Mouse (Mus musculus) inflammation-experienced regulatory T-cells, adult 6 months (primary cell): ENCODE results near the gene Itga11. TPM values are rescaled to one million over a fixed set of nuclear protein-coding genes. Genes with fewer than 3 reads are reported as not detected.
A peak's percentile ranks its signal among the peaks of the same experiment; 100 is the strongest.
"Not testable (repeated sequence)": the region's sequence is repeated elsewhere in the genome, so short reads cannot be mapped to it uniquely, and the experiment has no call there.

Experiments
- ATAC-seq: one replicate; pipeline ENCODE4 v1.8.0; 2017
- polyA plus RNA-seq, 3 experiments: library from polyadenylated mRNA; unstranded; fragments of 100-300 nt; shearing (Covaris generic); gene quantifications; one replicate each; pipeline ENCODE4 v1.2.1; 2017

Itga11 gene
- polyA plus RNA-seq, 3 experiments from 2014 or later: 0.09 to 0.13 (median 0.11) TPM

- not testable (repeated sequence) for ATAC-seq
Observed at GRCm38 (mm10) chr9:62819910-62820309, 142.3 kb downstream of the Itga11 start.

- no peak for ATAC-seq
Observed at GRCm38 (mm10) chr9:62820829-62821228, 143.2 kb downstream of the Itga11 start.

- ATAC-seq: no peak
Observed at GRCm38 (mm10) chr9:62821811-62822210, 144.2 kb downstream of the Itga11 start.

GRCm38 (mm10) chr9:62825791-62826393 lies 148.3 kb downstream of the Itga11 start:
- ATAC-seq: no peak

GRCm38 (mm10) chr9:62826456-62826855 lies 148.8 kb downstream of the Itga11 start:
- ATAC-seq: no peak

- ATAC-seq: peak; percentile 29
Observed at GRCm38 (mm10) chr9:62827939-62828652, 150.5 kb downstream of the Itga11 start.

- ATAC-seq: peak; percentile 92
Observed at GRCm38 (mm10) chr9:62828662-62829086, 151.0 kb downstream of the Itga11 start.

- no peak for ATAC-seq
Observed at GRCm38 (mm10) chr9:62829877-62830276, 152.3 kb downstream of the Itga11 start.

Other genes with a start within 250 kb of the Itga11 start
- gene Coro2b, start 140.8 kb upstream of the Itga11 start, polyA plus RNA-seq: 1 to 10 TPM in 2 of 3 experiments, under 1 TPM in 1; 0.33 to 3.8 (median 1.2) TPM
- 1 to 10 TPM; 3.8 to 4.1 (median 4.1) TPM for gene Fem1b, start 134.1 kb downstream of the Itga11 start, polyA plus RNA-seq
- 1 to 10 TPM; 7.2 to 9.9 (median 9.7) TPM for gene Cln6, start 161.0 kb downstream of the Itga11 start, polyA plus RNA-seq
- gene Calml4, start 180.3 kb downstream of the Itga11 start, polyA plus RNA-seq: under 1 TPM in 1 of 3 experiments, not detected in 2; 0.47 TPM